Mouse (Mus musculus) urinary bladder, postnatal 36 days (tissue): ENCODE data around the gene Npcd.

ENCODE experiments used
- DNase-seq, 2 experiments: peaks; one replicate each; pipeline ENCODE4 v3.0.0; 2022; ENCODE audit warnings: low spot score in 2 of 2, mixed read lengths in 1 of 2

The Npcd gene

GRCm38 (mm10) chr15:79766586-79767071, 67.4 kb downstream of the Npcd start:
- no peak for DNase-seq

- no peak for DNase-seq
Measured at GRCm38 (mm10) chr15:79766168-79766567, 67.9 kb downstream of the Npcd start.

DNA sequence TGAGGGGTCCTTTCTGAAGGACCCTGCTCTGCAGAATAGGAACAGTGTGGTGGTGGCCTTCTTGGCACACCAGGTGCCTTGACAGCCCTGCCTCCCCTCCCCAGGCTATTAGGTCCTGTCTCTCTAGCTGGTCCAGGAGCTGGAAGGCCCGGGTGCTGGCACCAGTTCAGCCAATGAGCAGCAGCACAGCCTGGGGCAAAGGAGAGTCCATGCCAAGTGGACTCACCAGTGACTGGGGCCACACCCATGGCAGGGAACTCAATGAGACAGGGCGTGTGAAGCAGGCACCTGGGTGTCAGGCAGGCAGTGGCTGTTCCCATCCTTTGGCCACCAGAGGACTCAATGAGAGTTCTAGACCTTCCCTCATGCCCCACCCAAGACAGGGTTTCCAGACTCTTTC, 68.7 kb downstream of the Npcd start:
- no peak for DNase-seq

- DNase-seq = no peak
Measured at GRCm38 (mm10) chr15:79764539-79765267, 69.3 kb downstream of the Npcd start.

DNA sequence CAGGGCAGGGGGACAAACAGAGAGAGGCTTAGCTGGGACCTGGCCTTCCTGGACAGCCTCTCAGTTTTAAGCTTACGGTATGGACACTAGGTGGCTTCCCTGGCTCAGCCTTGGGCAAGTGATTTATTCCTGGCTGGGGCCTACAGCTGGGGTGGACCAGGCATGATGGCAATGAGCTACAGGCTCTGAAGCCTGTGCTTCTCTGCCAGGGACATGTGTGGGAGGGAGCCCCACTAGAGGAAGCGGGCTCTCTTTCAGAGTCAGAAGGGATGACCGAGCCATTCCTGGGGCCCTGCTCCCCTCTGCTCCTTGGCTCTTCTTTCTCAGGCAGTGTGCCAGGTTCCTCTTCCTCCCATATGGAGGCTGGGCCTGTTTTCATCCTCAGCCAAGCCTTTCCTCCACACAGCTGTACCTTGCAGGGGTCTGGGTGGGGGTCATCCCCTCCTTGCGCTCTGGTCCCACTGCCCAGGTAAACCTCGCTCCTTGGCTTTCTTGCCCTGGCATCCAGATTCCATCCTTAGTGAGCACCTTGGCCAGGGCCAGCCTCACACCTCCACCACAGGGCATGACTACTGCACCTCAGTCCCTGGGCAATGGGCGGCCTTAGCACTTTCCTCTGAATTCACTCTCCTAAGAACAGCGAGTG, 70.3 kb downstream of the Npcd start:
- DNase-seq = no peak

DNA sequence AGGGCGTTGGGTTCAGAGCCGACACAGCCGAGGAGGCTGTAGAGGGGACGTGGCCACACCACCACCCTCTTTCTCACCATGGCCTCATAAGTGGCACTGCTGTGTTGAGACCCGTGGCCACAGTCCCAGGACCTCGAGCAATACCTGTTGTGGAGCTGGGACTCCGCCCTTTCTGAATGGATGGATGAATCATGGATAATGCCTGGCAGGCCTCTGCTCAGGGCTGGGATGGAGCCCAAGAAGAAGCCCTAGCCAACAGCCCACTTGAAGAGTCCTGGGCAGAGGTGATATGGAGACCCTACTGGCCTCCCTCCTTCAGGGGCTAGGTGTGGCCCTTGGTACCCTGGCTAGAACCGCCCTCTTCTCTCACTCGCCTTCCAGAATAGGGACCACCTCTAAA, 71.0 kb downstream of the Npcd start:
- no peak for DNase-seq

- DNase-seq = no peak
Measured at GRCm38 (mm10) chr15:79760956-79761355, 73.1 kb downstream of the Npcd start.

- no peak for DNase-seq
Measured at GRCm38 (mm10) chr15:79757118-79757517, 76.9 kb downstream of the Npcd start.

DNA sequence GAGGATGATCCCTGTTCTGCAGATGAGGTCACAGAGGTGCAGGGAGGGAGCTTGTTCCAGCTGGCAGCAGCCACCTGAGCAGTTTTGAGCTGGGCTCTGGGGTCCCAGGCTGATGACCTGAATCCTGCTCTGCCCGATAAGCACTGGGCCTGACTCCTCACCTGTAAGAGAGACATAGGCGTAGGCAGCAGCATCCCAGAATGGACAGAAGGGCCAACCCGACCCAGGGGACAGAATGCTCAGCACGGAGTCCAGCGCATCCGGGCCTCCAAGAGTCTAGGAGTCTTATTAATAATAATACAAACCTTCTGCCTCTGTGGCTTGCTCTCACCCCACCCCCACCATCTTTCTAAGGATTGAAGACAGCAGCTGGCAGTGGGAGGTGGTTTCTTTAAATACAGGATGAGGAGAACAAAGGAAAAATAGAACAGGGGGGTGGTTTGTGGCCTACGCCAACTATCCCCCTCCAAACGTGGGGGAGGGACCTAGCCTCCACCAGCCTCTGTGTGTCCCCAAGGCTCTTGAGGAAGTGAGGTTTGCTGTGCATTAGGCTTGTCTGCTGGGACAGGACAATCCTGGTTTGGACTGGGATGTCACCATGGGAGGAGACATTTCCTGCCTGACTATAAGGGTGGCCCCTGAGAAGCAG, 77.9 kb downstream of the Npcd start:
- no peak for DNase-seq

GRCm38 (mm10) chr15:79755176-79755575, 78.9 kb downstream of the Npcd start:
- no peak for DNase-seq

- no peak for DNase-seq
Measured at GRCm38 (mm10) chr15:79753873-79754272, 80.2 kb downstream of the Npcd start.

DNA sequence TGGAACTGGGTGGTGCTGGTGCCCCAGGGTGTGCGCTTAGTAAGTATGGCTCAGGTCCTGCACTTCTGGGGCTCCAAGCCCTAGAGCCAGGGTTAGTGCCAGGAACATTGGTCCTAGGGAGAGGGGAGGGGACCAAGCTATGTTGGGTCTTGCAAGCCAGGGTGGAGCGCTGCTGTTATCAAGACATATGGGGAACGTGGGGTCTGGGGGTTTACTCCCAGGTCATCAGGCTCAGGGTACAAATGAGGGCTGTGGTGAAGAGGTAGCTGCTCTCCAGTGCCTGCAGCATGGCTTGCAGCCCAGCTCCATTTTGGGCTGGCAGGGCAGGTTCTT, 80.7 kb downstream of the Npcd start:
- DNase-seq = no peak

DNA sequence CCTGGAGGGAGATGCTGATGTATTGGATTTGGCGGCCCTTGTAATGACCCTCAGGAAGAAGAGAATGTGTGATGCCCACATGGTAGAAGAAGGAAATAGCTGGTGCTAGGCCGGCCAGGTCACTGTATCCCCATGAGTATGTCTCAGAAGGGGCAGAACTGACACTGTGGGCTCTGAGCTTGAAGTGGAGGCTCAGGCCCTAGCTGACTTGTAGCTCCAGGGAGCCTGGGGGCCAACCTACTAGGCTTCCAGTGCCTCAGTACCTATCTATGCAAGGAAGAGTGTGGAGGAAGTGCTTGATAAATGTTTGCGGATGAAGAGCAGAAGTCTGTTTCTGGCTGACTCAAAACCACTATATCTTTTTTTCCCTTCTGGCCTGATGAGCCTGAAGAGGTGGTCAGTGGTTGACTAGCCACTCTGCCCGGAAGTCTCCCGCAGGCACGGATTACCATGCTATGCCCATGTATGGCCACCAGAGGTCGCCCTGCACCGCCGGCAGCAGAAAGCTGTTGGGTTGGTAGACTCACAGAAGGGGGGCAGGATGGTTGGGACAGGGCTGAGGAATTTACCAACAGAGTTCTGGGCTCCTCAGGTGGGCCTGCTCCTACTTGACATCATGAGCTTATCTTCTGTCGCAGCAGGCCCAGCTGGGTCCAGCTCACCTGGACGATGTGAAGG, 81.2 kb downstream of the Npcd start:
- peak; percentile 67 to 80 for DNase-seq

DNA sequence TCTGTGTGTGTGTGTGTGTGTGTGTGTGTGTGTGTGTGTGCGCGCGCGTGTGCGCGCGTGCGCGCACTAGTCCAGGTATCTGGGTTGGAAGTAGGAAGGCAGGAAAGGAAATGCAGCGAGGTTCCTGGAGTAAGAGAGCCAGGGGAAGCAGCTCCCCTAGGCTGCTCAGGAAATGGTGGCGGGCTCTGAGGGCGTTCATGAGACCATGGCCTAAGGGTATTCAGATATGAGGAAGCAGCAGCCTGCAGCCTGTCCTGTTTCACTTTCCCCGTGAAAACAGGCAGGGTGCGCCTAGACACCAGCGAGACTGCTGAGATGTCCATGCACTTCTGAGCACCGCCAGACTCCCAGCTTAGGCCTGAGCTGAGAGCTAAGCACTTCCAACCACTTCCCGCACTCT, 82.3 kb downstream of the Npcd start:
- DNase-seq = no peak

DNA sequence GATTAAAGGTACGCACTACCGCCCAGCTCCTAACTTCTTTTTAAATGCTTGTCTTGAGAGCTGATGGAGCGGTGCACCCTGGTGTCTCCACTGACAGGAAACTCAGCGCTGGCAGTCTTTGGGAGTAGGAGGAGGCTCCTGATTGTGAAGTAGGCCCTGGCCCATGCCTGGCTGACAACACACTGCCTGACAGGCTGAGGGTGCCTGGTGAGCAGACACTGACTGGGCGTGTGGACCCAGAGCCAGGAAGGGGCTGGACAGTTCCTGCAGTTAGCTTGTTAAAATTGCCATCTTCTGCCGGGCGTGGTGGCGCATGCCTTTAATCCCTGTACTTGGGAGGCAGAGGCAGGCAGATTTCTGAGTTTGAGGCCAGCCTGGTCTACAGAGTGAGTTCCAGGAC, 83.8 kb downstream of the Npcd start:
- DNase-seq = no peak

DNA sequence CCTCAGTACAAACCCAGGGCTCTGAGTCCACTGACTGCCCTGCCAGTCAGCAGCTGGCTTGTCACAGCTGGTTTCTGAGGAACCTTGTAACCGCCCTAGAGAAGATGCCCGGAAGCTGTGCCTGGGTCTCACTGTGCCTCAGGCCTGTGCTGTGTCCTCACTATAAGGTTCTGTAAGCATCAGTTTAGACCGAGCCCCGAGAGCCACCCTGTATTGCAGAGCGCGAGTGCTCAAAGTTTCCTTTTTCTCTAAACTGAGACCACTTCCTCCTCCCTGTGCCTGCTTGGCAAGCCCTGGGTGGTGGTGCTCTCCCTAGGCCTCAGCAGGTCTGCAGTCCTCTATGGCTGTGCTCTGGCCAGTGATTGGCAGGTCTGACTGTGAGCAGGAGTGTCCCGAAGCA, 84.9 kb downstream of the Npcd start:
- DNase-seq = no peak

- no peak for DNase-seq
Measured at GRCm38 (mm10) chr15:79747998-79748397, 86.0 kb downstream of the Npcd start.

DNA sequence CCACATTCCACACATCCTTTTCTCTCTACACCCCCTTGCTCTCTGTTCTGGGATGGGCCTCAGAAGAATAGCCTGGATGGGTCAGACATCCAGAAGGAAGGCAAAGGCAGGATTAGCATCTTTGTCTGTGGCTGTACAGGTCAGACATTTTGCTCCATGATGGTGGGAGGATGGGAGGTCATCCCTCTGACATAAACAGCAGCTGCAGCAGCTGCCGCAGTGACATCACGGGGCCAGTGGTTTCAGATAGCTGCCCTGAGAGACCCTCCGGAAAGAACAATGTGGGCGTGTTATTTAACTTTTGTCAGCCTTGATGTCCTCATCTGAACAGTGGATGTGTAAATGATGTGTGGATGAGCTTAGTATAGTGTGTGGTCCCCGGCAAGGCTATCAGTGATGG, 88.2 kb downstream of the Npcd start:
- DNase-seq = no peak

DNA sequence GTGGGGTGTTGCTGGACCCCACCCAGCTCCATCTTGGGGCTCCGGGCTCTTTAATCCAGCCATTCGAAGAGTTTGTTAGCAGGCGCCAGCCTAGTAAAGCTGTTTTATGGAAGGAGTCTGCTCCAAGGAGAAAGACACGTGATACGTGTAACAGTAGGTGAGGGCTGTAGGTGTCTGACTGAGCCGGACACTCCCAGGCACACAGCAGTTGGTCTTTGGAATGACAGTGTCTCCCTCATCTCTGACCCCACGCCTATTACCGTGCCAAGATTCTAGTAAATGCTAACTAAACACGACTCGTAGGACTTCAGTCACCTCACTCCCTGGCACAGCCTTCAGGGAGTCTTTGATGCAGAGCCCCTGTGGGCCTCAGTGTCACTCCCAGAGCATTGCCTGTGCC, 88.7 kb downstream of the Npcd start:
- DNase-seq = no peak

- no peak for DNase-seq
Measured at GRCm38 (mm10) chr15:79744742-79745141, 89.3 kb downstream of the Npcd start.

DNA sequence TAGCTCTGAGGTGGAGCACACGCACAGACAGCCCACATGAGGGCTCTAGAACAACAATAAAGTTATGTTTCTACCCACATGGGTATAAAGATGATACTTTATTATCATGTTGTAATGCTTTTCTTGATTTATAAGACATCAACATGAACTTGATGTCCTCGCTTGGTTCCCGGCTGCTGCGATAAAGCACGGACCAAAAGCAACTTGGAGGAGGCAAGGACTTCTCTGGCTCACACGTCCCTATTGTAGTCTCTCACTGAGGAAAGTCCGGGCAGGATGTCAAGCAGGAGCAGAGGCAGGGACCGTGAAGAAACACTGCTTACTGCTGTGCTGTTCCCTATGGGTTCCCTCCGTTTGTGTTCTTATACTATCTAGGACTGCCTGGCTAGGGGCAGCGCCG, 90.0 kb downstream of the Npcd start:
- no peak for DNase-seq

- no peak for DNase-seq
Measured at GRCm38 (mm10) chr15:79742706-79743023, 91.4 kb downstream of the Npcd start.
